Mouse (Mus musculus) thymus, adult 2 months (tissue): Measurements from ENCODE around the gene Usf1.

Source experiments
- CTCF ChIP-seq: fragments of 200-500 bp; IDR thresholded peaks from 2 replicates; pipeline ENCODE4 v1.5.1; 2012; ENCODE audit warnings: mild to moderate bottlenecking, control low read depth, low read length, moderate library complexity, borderline replicate concordance; ENCODE audit not compliant: control insufficient read depth, poor library complexity, insufficient read depth; ENCODE audit errors: extremely low read depth
- POLR2A ChIP-seq: fragments of 200-500 bp; IDR thresholded peaks from 2 replicates; pipeline ENCODE4 v1.6.1; 2012; ENCODE audit warnings: mild to moderate bottlenecking, low read length, control low read depth, moderate library complexity; ENCODE audit not compliant: control insufficient read depth, poor library complexity, insufficient read depth; ENCODE audit errors: extremely low read depth

DNA sequence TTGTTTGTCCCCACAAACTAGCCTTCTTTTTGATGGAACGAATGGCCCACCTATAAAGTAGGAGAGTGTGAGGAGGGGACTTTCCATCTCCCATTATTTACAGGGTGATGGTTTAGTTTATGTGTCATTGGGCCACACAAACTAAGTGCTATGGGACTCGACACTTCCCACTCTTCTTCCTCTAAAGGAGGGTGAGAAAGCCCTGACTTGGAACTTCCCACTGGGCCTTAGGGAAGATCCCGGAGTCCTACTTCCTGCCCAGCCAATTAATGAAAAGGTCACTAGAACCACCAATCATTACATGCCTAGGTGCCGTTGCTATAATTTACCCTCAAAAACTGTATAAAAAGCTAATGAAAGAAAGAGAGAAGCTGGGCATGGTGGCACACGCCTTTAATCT is 21.0 kb downstream of the Usf1 start:
- TF ChIP-seq CTCF = no peak
- TF ChIP-seq POLR2A = no peak
